Mouse (Mus musculus) CH12.LX (cell line): Measurements from ENCODE around the gene Prkaa2. TPM values are rescaled to one million over a fixed set of nuclear protein-coding genes. Genes with fewer than 3 reads are reported as not detected.
A peak's percentile ranks its signal among the peaks of the same experiment; 100 is the strongest.

Experiments used
- DNase-seq: peaks from one replicate; pipeline ENCODE4 v3.0.0-alpha.2; 2013; ENCODE audit errors: extremely low read depth
- H3K27ac ChIP-seq: 2 replicates; pipeline ENCODE4 v1.5.1; 2012; ENCODE audit warnings: low read depth, mild to moderate bottlenecking, control low read depth, moderate library complexity; ENCODE audit not compliant: insufficient read depth
- H3K27me3 ChIP-seq: replicated peaks from 2 replicates; pipeline ENCODE3; 2012; ENCODE audit warnings: inconsistent platforms
- H3K36me3 ChIP-seq, 2 experiments: replicated peaks in 1 of 2; 2 replicates each; pipeline versions ENCODE3 to v1.6.1; 2012; ENCODE audit warnings: inconsistent platforms in 1 of 2, low read length in 1 of 2, mild to moderate bottlenecking in 1 of 2, mixed read lengths in 1 of 2, moderate library complexity in 1 of 2; ENCODE audit not compliant: control insufficient read depth in 1 of 2, insufficient read depth in 1 of 2
- H3K4me1 ChIP-seq, 2 experiments: 2 replicates each; pipeline ENCODE4 v1.6.1; 2012; ENCODE audit warnings: inconsistent platforms in 1 of 2, moderate library complexity in 1 of 2; ENCODE audit not compliant: insufficient read depth in 2 of 2, control insufficient read depth in 1 of 2
- H3K4me2 ChIP-seq: 2 replicates; pipeline ENCODE4 v1.6.1; 2012; ENCODE audit warnings: low read depth, mild to moderate bottlenecking, control low read depth; ENCODE audit not compliant: poor library complexity, insufficient read depth, severe bottlenecking
- H3K4me3 ChIP-seq, 3 experiments: fragments of 150-350 bp in 1 of 3; sonication (generic) in 1 of 3; replicated peaks in 1 of 3; 2 replicates each; pipeline versions ENCODE3 to v1.5.1; 2011 to 2012; ENCODE audit warnings: low read depth in 2 of 3, low read length in 2 of 3, mild to moderate bottlenecking in 2 of 3, moderate library complexity in 2 of 3, control low read depth in 1 of 3, improper control_type of control experiment in 1 of 3, inconsistent platforms in 1 of 3, mixed read lengths in 1 of 3; ENCODE audit not compliant: poor library complexity in 1 of 3
- H3K79me2 ChIP-seq: replicated peaks from 2 replicates; pipeline ENCODE4 v1.6.1; 2012; ENCODE audit warnings: mild to moderate bottlenecking, moderate library complexity; ENCODE audit not compliant: control insufficient read depth, poor library complexity, insufficient read depth, severe bottlenecking; ENCODE audit errors: extremely low read depth
- H3K9ac ChIP-seq: 2 replicates; pipeline ENCODE4 v1.6.1; 2012; ENCODE audit warnings: low read depth, mild to moderate bottlenecking, control low read depth, moderate library complexity; ENCODE audit not compliant: insufficient read depth
- H3K9me3 ChIP-seq: replicated peaks from 2 replicates; pipeline ENCODE3; 2012; ENCODE audit warnings: low read length, inconsistent platforms, mixed read lengths
- CHD1 ChIP-seq: IDR thresholded peaks from 2 replicates; pipeline ENCODE4 v1.6.1; 2012; ENCODE audit warnings: low read depth, low read length, improper control_type of control experiment, inconsistent platforms
- HCFC1 ChIP-seq: IDR thresholded peaks from 2 replicates; pipeline ENCODE4 v1.6.1; 2012; ENCODE audit warnings: low read depth, mild to moderate bottlenecking, inconsistent platforms, low read length, improper control_type of control experiment
- IRF4 ChIP-seq: IDR thresholded peaks from 2 replicates; pipeline ENCODE4 v1.6.1; 2014; ENCODE audit warnings: low read depth, mild to moderate bottlenecking, inconsistent platforms, low read length, improper control_type of control experiment
- JUND ChIP-seq: conservative IDR thresholded peaks from 2 replicates; pipeline ENCODE4 v1.6.1; 2011; ENCODE audit warnings: low read depth, low read length, improper control_type of control experiment
- MAFK ChIP-seq: IDR thresholded peaks from 2 replicates; pipeline ENCODE4 v1.6.1; 2011; ENCODE audit warnings: low read length, improper control_type of control experiment; ENCODE audit not compliant: insufficient replicate concordance
- NELFE ChIP-seq: IDR thresholded peaks from 2 replicates; pipeline ENCODE4 v1.6.1; 2011; ENCODE audit warnings: low read depth, low read length, improper control_type of control experiment
- POLR2AphosphoS2 ChIP-seq: IDR thresholded peaks from 2 replicates; pipeline ENCODE4 v1.6.1; 2011; ENCODE audit warnings: low read depth, low read length, improper control_type of control experiment
- RAD21 ChIP-seq: IDR thresholded peaks from 2 replicates; pipeline ENCODE4 v1.6.1; 2011; ENCODE audit warnings: low read depth, mild to moderate bottlenecking, low read length, improper control_type of control experiment, moderate library complexity
- RCOR1 ChIP-seq: conservative IDR thresholded peaks from 2 replicates; pipeline ENCODE4 v1.6.1; 2012; ENCODE audit warnings: low read depth, mild to moderate bottlenecking, inconsistent platforms, low read length, improper control_type of control experiment
- SMC3 ChIP-seq: IDR thresholded peaks from 2 replicates; pipeline ENCODE4 v1.6.1; 2011; ENCODE audit warnings: low read depth, low read length, improper control_type of control experiment
- USF2 ChIP-seq: conservative IDR thresholded peaks from 2 replicates; pipeline ENCODE4 v1.6.1; 2011; ENCODE audit warnings: low read depth, low read length, improper control_type of control experiment
- ZNF384 ChIP-seq: IDR thresholded peaks from 2 replicates; pipeline ENCODE4 v1.6.1; 2012; ENCODE audit warnings: low read depth, low read length, improper control_type of control experiment, inconsistent platforms
- dilution Hi-C: fragments of 300-500 bp; cut with MboI; formaldehyde crosslinking; loops from 2 replicates; pipeline ENCODE4 v1.14.3; 2020; ENCODE audit warnings: low sequenced_read_pairs; ENCODE audit not compliant: extremely low pct_unique_long_range_greater_than_20kb, extremely low pct_ligation_motif_present
- in situ Hi-C: fragments of 300-500 bp; cut with MboI; formaldehyde crosslinking; loops from 3 replicates; pipeline ENCODE4 v1.14.3; 2019; ENCODE audit warnings: low sequenced_read_pairs, low pct_ligation_motif_present, low pct_unique_long_range_greater_than_20kb, mixed read lengths
- polyA plus RNA-seq: library from polyadenylated mRNA; unstranded; fragments of >175 nt; gene quantifications from 2 replicates; pipeline ENCODE4 v1.2.1, GENCODE M21; 2012; ENCODE audit warnings: low read depth; ENCODE audit not compliant: insufficient read length
- total RNA-seq, 2 experiments: library from RNA; depleted of rRNA; stranded (reverse); fragments of 300-350 nt in 1 of 2; fragments of >200 nt in 1 of 2; gene quantifications; 2 replicates each; pipeline ENCODE4 v1.2.3; 2012 to 2014

Prkaa2 gene
- total and polyA plus RNA-seq, 3 experiments, result 0.23 to 0.68 (median 0.29) TPM

- peak; percentile 68 for TF ChIP-seq ZNF384
- TF ChIP-seq HCFC1, result no peak
- TF ChIP-seq, all 38 proteins: peak for 1
- Histone ChIP-seq H3K9me3 (no peaks in the 10 kb centered on the region), H3K79me2 (no peaks in the 10 kb centered on the region), H3K27me3 (no peaks in the 10 kb centered on the region), H3K9ac (no peak overlapping the region), H3K4me3 (no peak overlapping the region), H3K36me3 (no peaks in the 10 kb centered on the region), H3K4me1 (peaks cover 0 to 26% of the 10 kb centered on the region in 2 experiments; a peak in 2 of 4 replicates), H3K27ac (no peak overlapping the region), H3K4me2 (no peak overlapping the region)
- dilution Hi-C loops, result no loop called here
- no peak for DNase-seq
- in situ Hi-C loops, result no loop called here
These were observed 121.6 kb downstream of the Prkaa2 start for GRCm38 (mm10) chr4:104988102-104988501.

- Histone ChIP-seq H3K36me3 (no peaks in the 10 kb centered on the region), H3K9ac (no peak overlapping the region), H3K4me2 (no peak overlapping the region), H3K4me1 (peaks cover 0 to 21% of the 10 kb centered on the region in 2 experiments; a peak in 2 of 4 replicates), H3K9me3 (no peaks in the 10 kb centered on the region), H3K27me3 (no peaks in the 10 kb centered on the region), H3K79me2 (no peaks in the 10 kb centered on the region), H3K4me3 (no peak overlapping the region), H3K27ac (no peak overlapping the region)
- DNase-seq, result no peak
- in situ Hi-C loops, result no loop called here
- dilution Hi-C loops, result no loop called here
- TF ChIP-seq RCOR1 (no peak), JUND (no peak), RAD21 (no peak), USF2 (no peak), CHD1 (no peak), IRF4 (no peak), POLR2AphosphoS2 (no peak), ZNF384 (no peak), NELFE (no peak), SMC3 (no peak)
- TF ChIP-seq, all 38 proteins: peak for 0
These were observed 122.1 kb downstream of the Prkaa2 start for GRCm38 (mm10) chr4:104987631-104988030.

GRCm38 (mm10) chr4:104985960-104986632 lies 123.6 kb downstream of the Prkaa2 start:
- dilution Hi-C loops (no loop called here), in situ Hi-C loops (no loop called here)
- H3K9ac ChIP-seq, result no peak overlapping the region
- H3K4me2 ChIP-seq, result no peak overlapping the region
- H3K9me3 ChIP-seq, result no peaks in the 10 kb centered on the region
- no peaks in the 10 kb centered on the region for H3K27me3 ChIP-seq
- no peaks in the 10 kb centered on the region for H3K79me2 ChIP-seq
- no peaks in the 10 kb centered on the region for H3K36me3 ChIP-seq
- TF ChIP-seq ZNF384, result peak; percentile 41; the same call in 1 of the 2 replicates
- TF ChIP-seq MAFK, result no peak
- H3K4me1 ChIP-seq, result peaks cover 0 to 15% of the 10 kb centered on the region in 2 experiments; a peak in 2 of 4 replicates
- no peak for DNase-seq
- H3K4me3 ChIP-seq, result no peak overlapping the region
- no peak overlapping the region for H3K27ac ChIP-seq

Other genes with a start within 250 kb of the Prkaa2 start
- gene C8a, start 233.5 kb downstream of the Prkaa2 start, total RNA-seq (2012; rRNA removed), result 0.08 and 0.21 TPM in 2 replicates
- 0.40 and 0.43 TPM in 2 replicates for gene C8a, start 233.5 kb downstream of the Prkaa2 start, total RNA-seq (2014; rRNA removed)
- 0.70 and 0.76 TPM in 2 replicates for gene C8a, start 233.5 kb downstream of the Prkaa2 start, polyA plus RNA-seq
- gene Fyb2, start 196.4 kb downstream of the Prkaa2 start, total RNA-seq (2012; rRNA removed), result 0.04 TPM in 1 of 2 replicates, not detected in the other
- gene Fyb2, start 196.4 kb downstream of the Prkaa2 start, total RNA-seq (2014; rRNA removed), result 0.14 and 0.28 TPM in 2 replicates
- not detected in 2 replicates for gene Fyb2, start 196.4 kb downstream of the Prkaa2 start, polyA plus RNA-seq
- 0.17 and 0.34 TPM in 2 replicates for gene Plpp3, start 47.5 kb upstream of the Prkaa2 start, total RNA-seq (2012; rRNA removed)
- gene Plpp3, start 47.5 kb upstream of the Prkaa2 start, total RNA-seq (2014; rRNA removed), result 1.2 and 1.3 TPM in 2 replicates
- 1.0 and 1.6 TPM in 2 replicates for gene Plpp3, start 47.5 kb upstream of the Prkaa2 start, polyA plus RNA-seq